In the genomic region with DNA sequence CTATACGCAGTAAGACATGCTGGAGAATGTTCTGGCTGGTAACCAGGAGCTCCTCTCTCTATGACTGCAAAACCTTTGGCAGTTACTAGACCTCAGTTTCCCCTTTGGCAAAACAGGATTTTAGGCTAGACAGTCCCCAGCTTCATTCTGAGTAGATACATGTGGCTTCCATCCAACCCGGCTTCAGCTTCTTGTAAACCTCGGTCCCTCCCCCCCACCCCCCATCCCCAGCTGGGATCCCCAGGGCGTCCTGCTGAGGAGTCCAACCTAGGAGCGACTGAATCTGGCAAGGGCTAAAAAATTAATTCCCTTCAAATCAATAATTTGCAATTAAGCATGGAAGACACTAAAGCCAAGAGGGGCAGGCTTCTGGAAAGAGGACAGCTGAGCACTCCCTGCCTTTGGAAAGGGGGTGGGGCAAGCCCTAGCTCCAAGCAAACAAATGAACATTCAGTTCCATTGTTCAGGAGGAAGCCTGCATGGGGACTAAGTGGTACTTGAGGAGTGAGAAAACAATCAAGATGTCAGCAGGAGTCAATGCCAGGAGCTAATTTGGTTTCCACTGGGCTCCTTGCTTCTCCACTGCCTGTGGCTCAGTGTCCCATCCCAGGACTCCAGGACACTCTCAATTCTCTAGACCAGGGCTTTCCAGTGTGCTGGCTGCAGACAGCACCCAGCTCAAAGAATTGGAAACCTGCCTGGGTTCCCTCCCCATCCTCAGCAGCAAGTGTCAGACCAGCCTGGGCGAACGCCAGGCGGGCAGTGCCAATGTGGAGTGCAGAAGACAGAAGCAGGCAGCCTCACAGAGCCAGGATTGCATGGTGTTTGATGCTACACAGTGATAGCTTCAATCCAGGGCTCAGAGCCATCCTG, we compare ENCODE assay signal across 9 mouse cellular contexts.
DNase-seq lines count a peak whose midpoint lies in the region.
"Had no signal": no experiment of that assay in that cellular context is flagged by ENCODE, and none has a peak within 500 bp of the region (broad histone marks: within the 10 kb centered on the region; RNA-seq: fewer than 3 reads in every experiment).

No protein-coding gene starts in this region.

- H3K4me3 ChIP-seq in midbrain, embryonic 10.5 days, result no peak overlapping the region

- peak overlapping the region; percentile 81 for H3K27ac ChIP-seq in midbrain, embryonic 10.5 days (replicated peaks)
- H3K27ac ChIP-seq: kidney, postnatal 0 days had no signal

- H3K36me3 ChIP-seq in midbrain, embryonic 10.5 days, result no peaks in the 10 kb centered on the region

- 23% methylated on average over 8 of the region's 8 CpGs for WGBS in midbrain, embryonic 10.5 days

- peaks cover 24% of the 10 kb centered on the region for H3K4me1 ChIP-seq in midbrain, embryonic 10.5 days

- DNase-seq in brain, adult 2 months (ENCODE audit: low read depth, low spot score), result peak; percentile 67
- peak; percentile 58 for DNase-seq in embryo, embryonic 10 days (ENCODE audit: low spot score)
- peak; percentile 24 for DNase-seq in gastrocnemius, postnatal 10 days
- peak; percentile 62 for DNase-seq in layer of hippocampus, adult 9-11 months
- DNase-seq in midbrain, embryonic 10.5 days (ENCODE audit: low spot score), result peak; percentile 18
- no peak for DNase-seq in thymus, postnatal 25 days
- no peak for DNase-seq in spleen, postnatal 4 days (ENCODE audit: low spot score in 2 of 2)
- DNase-seq in spleen, postnatal 36 days (ENCODE audit: low spot score in 2 of 2), result no peak

- no peaks in the 10 kb centered on the region for H3K9me3 ChIP-seq in midbrain, embryonic 10.5 days (replicated peaks)

- peaks cover 12% of the 10 kb centered on the region for H3K27me3 ChIP-seq in midbrain, embryonic 10.5 days (ENCODE audit: low read depth, poor library complexity, severe bottlenecking)

Comparison
In these comparisons a context has a peak if more than half of its experiments do, and no peak if none do; other contexts are left out.
1. DNase-seq: peak in brain, adult 2 months (single experiment), embryo, embryonic 10 days (single experiment), gastrocnemius, postnatal 10 days (single experiment), layer of hippocampus, adult 9-11 months (single experiment) and midbrain, embryonic 10.5 days (single experiment); none in thymus, postnatal 25 days (single experiment), spleen, postnatal 4 days (0 of 2) and spleen, postnatal 36 days (0 of 2).